10 mouse cellular contexts compared by ENCODE assay signal in genomic region chr11:3334711-3335316, GRCm38 (mm10). TPM values are rescaled to one million over a fixed set of nuclear protein-coding genes. Genes with fewer than 3 reads are reported as not detected.
A peak's percentile ranks its signal among the peaks of the same experiment; 100 is the strongest.
DNase-seq lines count a peak whose midpoint lies in the region; ATAC-seq and TF ChIP-seq lines count a peak whose summit lies in the region.
"Had no signal": no experiment of that assay in that cellular context is flagged by ENCODE, and none has a peak within 500 bp of the region (broad histone marks: within the 10 kb centered on the region; RNA-seq: fewer than 3 reads in every experiment).

No protein-coding gene starts in this region.

- peaks cover 59% of the 10 kb centered on the region for H3K4me1 ChIP-seq in heart, embryonic 12.5 days (replicated peaks)
- H3K4me1 ChIP-seq in spleen, adult 2 months (ENCODE audit: control insufficient read depth, insufficient read depth, insufficient read length), result peaks cover 23% of the 10 kb centered on the region; the same call in 1 of the 2 replicates

- no peak for TF ChIP-seq CTCF in spleen, adult 2 months (IDR thresholded peaks at IDR 0.05; ENCODE audit: extremely low read depth, insufficient read depth, insufficient read length, insufficient replicate concordance)

- ATAC-seq in heart, embryonic 12.5 days (ENCODE audit: insufficient number of reproducible peaks, low FRiP score), result no peak

- H3K36me3 ChIP-seq in heart, embryonic 12.5 days, result 0 out of 2 replicates have a peak, but pooled peaks cover 6% of the 10 kb centered on the region
- peaks cover 14% of the 10 kb centered on the region for H3K36me3 ChIP-seq in spleen, adult 2 months (ENCODE audit: control insufficient read depth, insufficient read depth, low read length)
- H3K36me3 ChIP-seq: neural tube, embryonic 12.5 days had no signal

- TF ChIP-seq POLR2A in spleen, adult 2 months (IDR thresholded peaks at IDR 0.05; ENCODE audit: low read depth, low read length), result no peak

- 21% methylated on average over 9 of the region's 9 CpGs for WGBS in heart, embryonic 12.5 days
- 15% methylated on average over 9 of the region's 9 CpGs for WGBS in spleen, adult 2 months

- peak overlapping the region; percentile 19; the same call in 1 of the 2 replicates for H3K9ac ChIP-seq in heart, embryonic 12.5 days
- H3K9ac ChIP-seq: neural tube, embryonic 12.5 days had no signal

- H3K27ac ChIP-seq in heart, embryonic 12.5 days (ENCODE audit: poor library complexity, severe bottlenecking), result peak overlapping the region; percentile 26; the same call in 1 of the 2 replicates
- H3K27ac ChIP-seq in spleen, adult 2 months (ENCODE audit: insufficient read depth, low read length), result peak overlapping the region; percentile 97
- H3K27ac ChIP-seq: neural tube, embryonic 12.5 days had no signal

- H3K4me3 ChIP-seq in heart, embryonic 12.5 days, result no peak overlapping the region
- peak overlapping the region; percentile 48 for H3K4me3 ChIP-seq in spleen, adult 2 months (ENCODE audit: extremely low read depth, insufficient read depth, insufficient read length)
- H3K4me3 ChIP-seq: erythroblast, embryonic 14.5 days; neural tube, embryonic 12.5 days had no signal

- intact Hi-C loops in heart, postnatal 14 days (cut with DNase I), result loop anchor here (5.0 kb wide), 1 partner anchor 117 kb away; the partner anchor contains the start of gene Rnf185

- no peak overlapping the region for H3K4me2 ChIP-seq in heart, embryonic 12.5 days
- H3K4me2 ChIP-seq: neural tube, embryonic 12.5 days had no signal

- no peak for DNase-seq in heart, postnatal 14 days
- no peak for DNase-seq in spleen, adult 2 months (ENCODE audit: low read depth in 1 of 2, low spot score in 2 of 2)
- DNase-seq in spleen, postnatal 4 days (ENCODE audit: low spot score in 2 of 2), result no peak
- DNase-seq in forelimb bud, embryonic 11.5 days (ENCODE audit: low read depth, low spot score), result peak; percentile 46
- DNase-seq in yolk sac, embryonic 10.5 days (ENCODE audit: low spot score), result peak; percentile 71
- no peak for DNase-seq in gastrocnemius, postnatal 10 days
- no peak for DNase-seq in adrenal gland, adult 2 months

- no peaks in the 10 kb centered on the region for H3K9me3 ChIP-seq in heart, embryonic 12.5 days (replicated peaks)
- H3K9me3 ChIP-seq: neural tube, embryonic 12.5 days had no signal

- no peaks in the 10 kb centered on the region for H3K27me3 ChIP-seq in heart, embryonic 12.5 days (replicated peaks)
- H3K27me3 ChIP-seq in spleen, adult 2 months (ENCODE audit: control insufficient read depth, insufficient read depth, low read length), result no peaks in the 10 kb centered on the region
- H3K27me3 ChIP-seq: neural tube, embryonic 12.5 days had no signal

RNA-seq across cellular contexts. Expression of gene Pik3ip1, which starts 4.6 kb away (rescaled TPM):
- 20.2 and 21.3 TPM in 2 replicates for polyA plus RNA-seq in heart, embryonic 12.5 days (2016; fragmentation: Nextera tagmentation; extraction: Ambion mirVana)
- total RNA-seq in heart, postnatal 14 days (2021), result 10 to 100 TPM; 34.0 to 39.8 TPM
- polyA plus RNA-seq in spleen, adult 2 months (2012; rRNA removed), result 43.6 and 58.5 TPM in 2 replicates
- 10 to 100 TPM; 11.0 to 15.8 TPM for total RNA-seq in gastrocnemius, postnatal 10 days (2021)
- 10 to 100 TPM in 1 of 2 experiments, 1 to 10 TPM in 1; 8.0 to 14.0 TPM for total RNA-seq in adrenal gland, adult 2 months (2021)
- polyA plus RNA-seq in adrenal gland, adult 2 months (2012; rRNA removed), result 40.3 and 43.3 TPM in 2 replicates

RNA-seq across cellular contexts. Expression of gene Patz1, which starts 46.1 kb away (rescaled TPM):
- 35.6 and 39.5 TPM in 2 replicates for polyA plus RNA-seq in heart, embryonic 12.5 days (2016; fragmentation: Nextera tagmentation; extraction: Ambion mirVana)
- total RNA-seq in heart, postnatal 14 days (2021), result 10 to 100 TPM; 26.6 to 30.4 TPM
- polyA plus RNA-seq in spleen, adult 2 months (2012; rRNA removed), result 44.9 and 49.9 TPM in 2 replicates
- total RNA-seq in gastrocnemius, postnatal 10 days (2021), result 10 to 100 TPM; 19.5 to 21.0 TPM
- total RNA-seq in adrenal gland, adult 2 months (2021), result 10 to 100 TPM; 19.7 to 30.4 TPM
- 73.0 and 73.9 TPM in 2 replicates for polyA plus RNA-seq in adrenal gland, adult 2 months (2012; rRNA removed)

Comparison
In these comparisons a context has a peak if more than half of its experiments do, and no peak if none do; other contexts are left out.
1. DNase-seq: peak in forelimb bud, embryonic 11.5 days (single experiment) and yolk sac, embryonic 10.5 days (single experiment); none in heart, postnatal 14 days (0 of 2), spleen, adult 2 months (0 of 2), spleen, postnatal 4 days (0 of 2), gastrocnemius, postnatal 10 days (single experiment) and adrenal gland, adult 2 months (single experiment).